Mouse (Mus musculus) liver, postnatal 0 days (tissue): ENCODE results near the gene Samsn1.

Source experiments
- CTCF ChIP-seq: sonication (generic); IDR thresholded peaks from 2 replicates; pipeline ENCODE4 v1.5.1; 2016; ENCODE audit warnings: antibody characterized with exemption, low read depth
- EP300 ChIP-seq: IDR thresholded peaks from 2 replicates; pipeline ENCODE4 v1.6.1; 2016; ENCODE audit warnings: antibody characterized with exemption, low read depth, mild to moderate bottlenecking

DNA sequence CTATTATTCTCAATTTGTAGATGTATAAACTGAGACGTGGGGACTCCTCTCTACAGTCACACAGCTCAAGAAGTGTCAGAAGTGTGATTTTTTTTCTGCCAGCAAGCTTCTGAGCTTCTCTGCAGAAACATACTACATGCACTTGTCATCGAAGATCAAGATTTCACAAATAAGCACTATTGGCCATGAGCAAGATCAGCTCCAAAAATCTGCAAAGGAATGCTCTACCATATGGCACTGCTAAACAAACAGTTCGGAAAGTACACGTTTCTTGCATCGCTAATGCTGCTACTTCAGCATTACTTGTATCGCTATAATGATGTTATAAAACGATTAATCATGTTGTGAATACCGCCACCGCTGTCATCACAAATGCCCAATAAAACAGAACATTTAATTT lies 22.0 kb downstream of the Samsn1 start:
- TF ChIP-seq CTCF (no peak), EP300 (no peak)
